Mouse (Mus musculus) midbrain, embryonic 15.5 days (tissue): ENCODE data around the gene Cdk20. TPM values are rescaled to one million over a fixed set of nuclear protein-coding genes. Genes with fewer than 3 reads are reported as not detected.

Source experiments
- ATAC-seq: fragments of 200-750 bp; cut with Nextera tagmentation; replicated peaks from 2 replicates; pipeline ENCODE4 v1.8.0; 2017; ENCODE audit warnings: moderate TSS enrichment
- H3K27ac ChIP-seq: fragments of 300-500 bp; sonication (generic); 2 replicates; pipeline ENCODE4 v1.5.1; 2015; ENCODE audit warnings: mild to moderate bottlenecking, inconsistent platforms
- H3K27me3 ChIP-seq: fragments of 300-500 bp; sonication (generic); replicated peaks from 2 replicates; pipeline ENCODE4 v1.6.1; 2015; ENCODE audit warnings: inconsistent platforms
- H3K36me3 ChIP-seq: fragments of 300-500 bp; sonication (generic); replicated peaks from 2 replicates; pipeline ENCODE4 v1.6.1; 2015; ENCODE audit warnings: inconsistent platforms
- H3K4me1 ChIP-seq: fragments of 300-500 bp; sonication (generic); 2 replicates; pipeline ENCODE4 v1.6.1; 2015; ENCODE audit warnings: inconsistent platforms
- H3K4me2 ChIP-seq: fragments of 300-500 bp; sonication (generic); 2 replicates; pipeline ENCODE4 v1.6.1; 2015; ENCODE audit warnings: inconsistent platforms, mild to moderate bottlenecking, moderate library complexity
- H3K4me3 ChIP-seq: fragments of 300-500 bp; sonication (generic); 2 replicates; pipeline ENCODE4 v1.5.1; 2015; ENCODE audit warnings: mild to moderate bottlenecking, inconsistent platforms
- H3K9ac ChIP-seq: fragments of 300-500 bp; sonication (generic); 2 replicates; pipeline ENCODE4 v1.6.1; 2015; ENCODE audit warnings: mild to moderate bottlenecking, inconsistent platforms
- H3K9me3 ChIP-seq: fragments of 300-500 bp; sonication (generic); 2 replicates; pipeline ENCODE4 v1.6.1; 2016; ENCODE audit warnings: inconsistent platforms
- WGBS: fragments of 180-500 bp; shearing (Covaris S2); methylation state at CpG from one replicate; pipeline ENCODE4 v1.1.7; 2015; ENCODE audit warnings: mixed read lengths; 5-methylcytosine and 5-hydroxymethylcytosine counted together
- polyA plus RNA-seq: library from polyadenylated mRNA; unstranded; fragments of >200 nt; fragmentation: Nextera tagmentation; extraction: Ambion mirVana; gene quantifications from 2 replicates; pipeline ENCODE4 v1.2.1, GENCODE M21; 2015

Gene Cdk20
- polyA plus RNA-seq, 1 experiment from 2014 or later = 29.9 TPM

GRCm38 (mm10) chr13:64405550-64405949 lies 26.6 kb upstream of the Cdk20 start:
- H3K36me3 ChIP-seq = no peaks in the 10 kb centered on the region
- no peaks in the 10 kb centered on the region for H3K4me1 ChIP-seq
- H3K4me2 ChIP-seq = no peak overlapping the region
- H3K27me3 ChIP-seq = no peaks in the 10 kb centered on the region
- 82% methylated on average over 6 of the region's 6 CpGs for WGBS
- no peaks in the 10 kb centered on the region for H3K9me3 ChIP-seq
- H3K27ac ChIP-seq = no peak overlapping the region
- no peak overlapping the region for H3K9ac ChIP-seq
- ATAC-seq = no peak
- H3K4me3 ChIP-seq = no peak overlapping the region

- H3K4me1 ChIP-seq = no peaks in the 10 kb centered on the region
- H3K27me3 ChIP-seq = no peaks in the 10 kb centered on the region
- WGBS = 98% methylated on average over 5 of the region's 5 CpGs
- no peaks in the 10 kb centered on the region for H3K36me3 ChIP-seq
- no peak overlapping the region for H3K27ac ChIP-seq
- H3K4me3 ChIP-seq = no peak overlapping the region
- no peak overlapping the region for H3K9ac ChIP-seq
- no peaks in the 10 kb centered on the region for H3K9me3 ChIP-seq
- no peak overlapping the region for H3K4me2 ChIP-seq
- no peak for ATAC-seq
These were observed 24.1 kb upstream of the Cdk20 start for GRCm38 (mm10) chr13:64407992-64408391.

- no peaks in the 10 kb centered on the region for H3K9me3 ChIP-seq
- no peak overlapping the region for H3K27ac ChIP-seq
- H3K4me1 ChIP-seq = no peaks in the 10 kb centered on the region
- no peak overlapping the region for H3K9ac ChIP-seq
- H3K36me3 ChIP-seq = no peaks in the 10 kb centered on the region
- ATAC-seq = no peak
- no peak overlapping the region for H3K4me2 ChIP-seq
- H3K4me3 ChIP-seq = no peak overlapping the region
- H3K27me3 ChIP-seq = no peaks in the 10 kb centered on the region
- 81% methylated on average over 5 of the region's 5 CpGs for WGBS
These were observed 21.5 kb upstream of the Cdk20 start for GRCm38 (mm10) chr13:64410604-64411003.

- Histone ChIP-seq H3K27ac (no peak overlapping the region), H3K4me3 (no peak overlapping the region), H3K9me3 (no peaks in the 10 kb centered on the region), H3K9ac (no peak overlapping the region), H3K27me3 (no peaks in the 10 kb centered on the region), H3K4me1 (no peaks in the 10 kb centered on the region), H3K36me3 (no peaks in the 10 kb centered on the region), H3K4me2 (no peak overlapping the region)
- WGBS = 81% methylated on average over 2 of the region's 2 CpGs
- no peak for ATAC-seq
These were observed 20.8 kb upstream of the Cdk20 start for GRCm38 (mm10) chr13:64411282-64411681.

- H3K27me3 ChIP-seq = no peaks in the 10 kb centered on the region
- no peak overlapping the region for H3K4me2 ChIP-seq
- no peak overlapping the region for H3K27ac ChIP-seq
- no peak for ATAC-seq
- no peak overlapping the region for H3K9ac ChIP-seq
- H3K4me1 ChIP-seq = no peaks in the 10 kb centered on the region
- H3K36me3 ChIP-seq = no peaks in the 10 kb centered on the region
- H3K4me3 ChIP-seq = no peak overlapping the region
- no peaks in the 10 kb centered on the region for H3K9me3 ChIP-seq
- 82% methylated on average over 2 of the region's 2 CpGs for WGBS
These were observed 19.3 kb upstream of the Cdk20 start for GRCm38 (mm10) chr13:64412752-64413257.

- Histone ChIP-seq H3K36me3 (no peaks in the 10 kb centered on the region), H3K9me3 (no peaks in the 10 kb centered on the region), H3K4me2 (no peak overlapping the region), H3K9ac (no peak overlapping the region), H3K27me3 (no peaks in the 10 kb centered on the region), H3K27ac (no peak overlapping the region), H3K4me3 (no peak overlapping the region), H3K4me1 (no peaks in the 10 kb centered on the region)
- WGBS = 84% methylated on average over 2 of the region's 2 CpGs
- no peak for ATAC-seq
These were observed 16.5 kb upstream of the Cdk20 start for GRCm38 (mm10) chr13:64415659-64416058.

- Histone ChIP-seq H3K9me3 (no peaks in the 10 kb centered on the region), H3K9ac (no peak overlapping the region), H3K27ac (no peak overlapping the region), H3K4me1 (no peaks in the 10 kb centered on the region), H3K4me2 (no peak overlapping the region), H3K27me3 (no peaks in the 10 kb centered on the region), H3K4me3 (no peak overlapping the region), H3K36me3 (no peaks in the 10 kb centered on the region)
- ATAC-seq = no peak
- WGBS = 63% methylated on average over 5 of the region's 5 CpGs
These were observed 15.0 kb upstream of the Cdk20 start for GRCm38 (mm10) chr13:64416955-64417601.

GRCm38 (mm10) chr13:64420847-64421246 lies 11.3 kb upstream of the Cdk20 start:
- Histone ChIP-seq H3K27me3 (no peaks in the 10 kb centered on the region), H3K9ac (no peak overlapping the region), H3K9me3 (no peaks in the 10 kb centered on the region), H3K36me3 (no peaks in the 10 kb centered on the region), H3K4me1 (no peaks in the 10 kb centered on the region), H3K4me3 (no peak overlapping the region), H3K4me2 (no peak overlapping the region), H3K27ac (no peak overlapping the region)
- ATAC-seq = no peak
- WGBS = 88% methylated on average over 1 of the region's 1 CpGs

- Histone ChIP-seq H3K9me3 (no peaks in the 10 kb centered on the region), H3K4me2 (no peak overlapping the region), H3K27ac (no peak overlapping the region), H3K4me1 (no peaks in the 10 kb centered on the region), H3K9ac (no peak overlapping the region), H3K36me3 (no peaks in the 10 kb centered on the region), H3K27me3 (no peaks in the 10 kb centered on the region), H3K4me3 (no peak overlapping the region)
- WGBS = 74% methylated on average over 3 of the region's 3 CpGs
- ATAC-seq = no peak
These were observed 10.7 kb upstream of the Cdk20 start for GRCm38 (mm10) chr13:64421386-64421785.

- no peak overlapping the region for H3K9ac ChIP-seq
- WGBS = 89% methylated on average over 7 of the region's 7 CpGs
These were observed 10.0 kb upstream of the Cdk20 start for GRCm38 (mm10) chr13:64421952-64422606.

GRCm38 (mm10) chr13:64422607-64422957 lies 9.5 kb upstream of the Cdk20 start:
- H3K27ac ChIP-seq = no peak overlapping the region
- H3K4me3 ChIP-seq = no peak overlapping the region
- WGBS = 92% methylated on average over 6 of the region's 6 CpGs

More at GRCm38 (mm10) chr13:64421952-64422606, 10.0 kb upstream of the Cdk20 start:
- H3K27ac ChIP-seq = no peak overlapping the region
- H3K36me3 ChIP-seq = no peaks in the 10 kb centered on the region
- no peaks in the 10 kb centered on the region for H3K9me3 ChIP-seq
- H3K27me3 ChIP-seq = no peaks in the 10 kb centered on the region
- no peaks in the 10 kb centered on the region for H3K4me1 ChIP-seq
- H3K4me2 ChIP-seq = no peak overlapping the region
- ATAC-seq = no peak
- H3K4me3 ChIP-seq = no peak overlapping the region

GRCm38 (mm10) chr13:64424347-64424746 lies 7.8 kb upstream of the Cdk20 start:
- ATAC-seq = no peak
- WGBS = 65% methylated on average over 3 of the region's 3 CpGs

More at GRCm38 (mm10) chr13:64422607-64422957, 9.5 kb upstream of the Cdk20 start:
- no peaks in the 10 kb centered on the region for H3K27me3 ChIP-seq
- H3K4me2 ChIP-seq = no peak overlapping the region
- H3K36me3 ChIP-seq = no peaks in the 10 kb centered on the region
- no peaks in the 10 kb centered on the region for H3K9me3 ChIP-seq
- ATAC-seq = no peak
- no peak overlapping the region for H3K9ac ChIP-seq
- H3K4me1 ChIP-seq = no peaks in the 10 kb centered on the region

GRCm38 (mm10) chr13:64425280-64425679 lies 6.8 kb upstream of the Cdk20 start:
- 56% methylated on average over 1 of the region's 1 CpGs for WGBS
- no peaks in the 10 kb centered on the region for H3K36me3 ChIP-seq
- H3K4me3 ChIP-seq = no peak overlapping the region
- H3K4me2 ChIP-seq = no peak overlapping the region
- no peak overlapping the region for H3K27ac ChIP-seq
- no peak for ATAC-seq
- H3K4me1 ChIP-seq = no peaks in the 10 kb centered on the region
- H3K27me3 ChIP-seq = no peaks in the 10 kb centered on the region
- no peaks in the 10 kb centered on the region for H3K9me3 ChIP-seq
- H3K9ac ChIP-seq = no peak overlapping the region

More at GRCm38 (mm10) chr13:64424347-64424746, 7.8 kb upstream of the Cdk20 start:
- H3K4me2 ChIP-seq = no peak overlapping the region
- no peaks in the 10 kb centered on the region for H3K4me1 ChIP-seq
- H3K4me3 ChIP-seq = no peak overlapping the region
- no peak overlapping the region for H3K27ac ChIP-seq
- no peaks in the 10 kb centered on the region for H3K27me3 ChIP-seq
- H3K9me3 ChIP-seq = no peaks in the 10 kb centered on the region
- no peaks in the 10 kb centered on the region for H3K36me3 ChIP-seq
- H3K9ac ChIP-seq = no peak overlapping the region
